Mouse (Mus musculus) limb, embryonic 14.5 days (tissue): ENCODE results near the gene Arhgef17. TPM values are rescaled to one million over a fixed set of nuclear protein-coding genes. Genes with fewer than 3 reads are reported as not detected.

Source experiments
- ATAC-seq: fragments of 200-750 bp; cut with Nextera tagmentation; 2 replicates; pipeline ENCODE4 v1.8.0; 2017; ENCODE audit warnings: low read depth, moderate number of reproducible peaks, moderate TSS enrichment; ENCODE audit not compliant: low FRiP score
- DNase-seq: peaks from one replicate; pipeline ENCODE4 v3.0.0-alpha.2; 2015; ENCODE audit warnings: low spot score
- H3K27ac ChIP-seq: fragments of 300-500 bp; sonication (generic); replicated peaks from 2 replicates; pipeline ENCODE4 v1.5.1; 2014; ENCODE audit warnings: low read depth, mild to moderate bottlenecking, low read length, moderate library complexity, mixed read lengths
- H3K27me3 ChIP-seq: fragments of 300-500 bp; sonication (generic); 2 replicates; pipeline ENCODE4 v1.6.1; 2014; ENCODE audit warnings: low read length, mixed read lengths; ENCODE audit not compliant: control insufficient read depth, insufficient read depth
- H3K36me3 ChIP-seq: fragments of 300-500 bp; sonication (generic); 2 replicates; pipeline ENCODE4 v1.6.1; 2014; ENCODE audit warnings: mild to moderate bottlenecking, low read length, moderate library complexity, mixed read lengths; ENCODE audit not compliant: control insufficient read depth, insufficient read depth
- H3K4me1 ChIP-seq: fragments of 300-500 bp; sonication (generic); 2 replicates; pipeline ENCODE4 v1.6.1; 2014; ENCODE audit warnings: antibody characterized with exemption, low read length, mixed read lengths; ENCODE audit not compliant: control insufficient read depth, insufficient read depth
- H3K4me2 ChIP-seq: fragments of 300-500 bp; sonication (generic); replicated peaks from 2 replicates; pipeline ENCODE4 v1.6.1; 2014; ENCODE audit warnings: low read depth, mild to moderate bottlenecking, low read length, moderate library complexity; ENCODE audit not compliant: severe bottlenecking
- H3K4me3 ChIP-seq: fragments of 300-500 bp; sonication (generic); replicated peaks from 2 replicates; pipeline ENCODE4 v1.5.1; 2014; ENCODE audit warnings: low read length
- H3K9ac ChIP-seq: fragments of 300-500 bp; sonication (generic); 2 replicates; pipeline ENCODE4 v1.6.1; 2014; ENCODE audit warnings: mild to moderate bottlenecking, low read depth, low read length, moderate library complexity; ENCODE audit not compliant: severe bottlenecking
- H3K9me3 ChIP-seq: fragments of 300-500 bp; sonication (generic); 2 replicates; pipeline ENCODE4 v1.6.1; 2016; ENCODE audit warnings: low read length; ENCODE audit not compliant: control insufficient read depth
- POLR2A ChIP-seq: fragments of 200-500 bp; IDR thresholded peaks from 2 replicates; pipeline ENCODE4 v1.8.0; 2012; ENCODE audit warnings: inconsistent platforms, mild to moderate bottlenecking, moderate library complexity, borderline replicate concordance; ENCODE audit not compliant: insufficient read depth, insufficient read length; ENCODE audit errors: extremely low read depth
- WGBS: fragments of 180-500 bp; shearing (Covaris S2); extraction: QIAGEN DNeasy Blood & Tissue Kit; methylation state at CpG from one replicate; pipeline ENCODE4 v1.1.7; 2014; 5-methylcytosine and 5-hydroxymethylcytosine counted together
- polyA plus RNA-seq, 2 experiments: library from polyadenylated mRNA; depleted of rRNA in 1 of 2; stranded (reverse) in 1 of 2; unstranded in 1 of 2; fragments of >200 nt; fragmentation: Nextera tagmentation in 1 of 2; extraction: Ambion mirVana in 1 of 2; gene quantifications; 2 replicates each; pipeline versions ENCODE4 v1.2.1 to v1.2.3; 2012 to 2014

The Arhgef17 gene
- polyA plus RNA-seq, 2 experiments = 15.4 to 42.8 TPM

GRCm38 (mm10) chr7:100854861-100855260 is 77.0 kb downstream of the Arhgef17 start:
- no peaks in the 10 kb centered on the region for H3K27me3 ChIP-seq
- no peak overlapping the region for H3K27ac ChIP-seq
- H3K4me3 ChIP-seq = no peak overlapping the region
- ATAC-seq = no peak
- no peak overlapping the region for H3K9ac ChIP-seq
- H3K4me2 ChIP-seq = no peak overlapping the region
- no peaks in the 10 kb centered on the region for H3K9me3 ChIP-seq
- 45% methylated on average over 4 of the region's 5 CpGs for WGBS
- H3K36me3 ChIP-seq = no peaks in the 10 kb centered on the region
- DNase-seq = no peak
- no peak for TF ChIP-seq POLR2A
- H3K4me1 ChIP-seq = peaks cover 37% of the 10 kb centered on the region

GRCm38 (mm10) chr7:100854137-100854814 is 77.6 kb downstream of the Arhgef17 start:
- no peak overlapping the region for H3K9ac ChIP-seq

GRCm38 (mm10) chr7:100853396-100853795 is 78.5 kb downstream of the Arhgef17 start:
- Histone ChIP-seq H3K9ac (no peak overlapping the region), H3K27me3 (no peaks in the 10 kb centered on the region), H3K9me3 (no peaks in the 10 kb centered on the region), H3K36me3 (no peaks in the 10 kb centered on the region), H3K27ac (no peak overlapping the region), H3K4me2 (no peak overlapping the region), H3K4me3 (no peak overlapping the region), H3K4me1 (peaks cover 37% of the 10 kb centered on the region)
- no peak for DNase-seq
- no peak for TF ChIP-seq POLR2A
- ATAC-seq = no peak
- WGBS = 60% methylated on average over 3 of the region's 3 CpGs

More at GRCm38 (mm10) chr7:100854137-100854814, 77.6 kb downstream of the Arhgef17 start:
- Histone ChIP-seq H3K4me2 (no peak overlapping the region), H3K9me3 (no peaks in the 10 kb centered on the region), H3K4me1 (peaks cover 37% of the 10 kb centered on the region), H3K36me3 (no peaks in the 10 kb centered on the region), H3K27ac (no peak overlapping the region), H3K4me3 (no peak overlapping the region), H3K27me3 (no peaks in the 10 kb centered on the region)
- ATAC-seq (no peak), DNase-seq (no peak)
- 39% methylated on average over 6 of the region's 6 CpGs for WGBS
- TF ChIP-seq POLR2A = no peak

- Histone ChIP-seq H3K36me3 (no peaks in the 10 kb centered on the region), H3K27ac (no peak overlapping the region), H3K9me3 (no peaks in the 10 kb centered on the region), H3K4me1 (peaks cover 28% of the 10 kb centered on the region), H3K4me2 (no peak overlapping the region), H3K9ac (no peak overlapping the region), H3K27me3 (no peaks in the 10 kb centered on the region), H3K4me3 (no peak overlapping the region)
- 69% methylated on average over 9 of the region's 9 CpGs for WGBS
- DNase-seq = no peak
- no peak for TF ChIP-seq POLR2A
- no peak for ATAC-seq
These were observed 80.2 kb downstream of the Arhgef17 start for GRCm38 (mm10) chr7:100851481-100852356.

DNA sequence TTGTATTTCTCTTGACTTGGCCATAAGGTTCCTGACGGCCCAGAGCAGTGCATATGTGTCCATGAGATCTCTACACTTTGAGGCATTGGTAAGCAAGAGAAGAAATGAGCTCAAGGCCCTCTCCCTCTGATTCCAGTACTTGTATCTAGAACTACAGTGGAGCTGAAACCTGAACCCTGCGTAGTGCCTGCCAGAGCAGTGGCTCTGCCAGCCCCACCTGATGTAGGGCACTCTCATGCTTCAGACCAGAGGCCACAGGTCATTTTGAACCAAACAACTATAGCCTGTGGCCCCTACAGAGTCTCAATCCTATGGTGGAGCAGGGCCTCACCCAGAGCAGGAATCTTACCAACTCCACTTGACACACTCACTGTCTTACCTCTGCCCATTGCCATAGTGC is 82.4 kb downstream of the Arhgef17 start:
- Histone ChIP-seq H3K36me3 (no peaks in the 10 kb centered on the region), H3K4me2 (no peak overlapping the region), H3K27ac (no peak overlapping the region), H3K4me3 (no peak overlapping the region), H3K27me3 (no peaks in the 10 kb centered on the region), H3K4me1 (peaks cover 24% of the 10 kb centered on the region), H3K9ac (no peak overlapping the region), H3K9me3 (no peaks in the 10 kb centered on the region)
- 84% methylated on average over 2 of the region's 2 CpGs for WGBS
- TF ChIP-seq POLR2A = no peak
- DNase-seq (no peak), ATAC-seq (no peak)
